Mouse (Mus musculus): Measurements from ENCODE around the gene Mob4. TPM values are rescaled to one million over a fixed set of nuclear protein-coding genes. Genes with fewer than 3 reads are reported as not detected.

Gene Mob4
- polyA plus RNA-seq, 1 experiment, result 19.5 TPM

GRCm38 (mm10) chr1:55167560-55167959, 36.5 kb downstream of the Mob4 start:
- no peak for TF ChIP-seq CEBPB (IDR thresholded peaks at IDR 0.05; ENCODE audit: insufficient read depth, poor library complexity, severe bottlenecking)
- TF ChIP-seq E2F4 (IDR thresholded peaks at IDR 0.05; ENCODE audit: insufficient read depth), result no peak
- no peak for TF ChIP-seq POLR2AphosphoS2 (IDR thresholded peaks at IDR 0.05; ENCODE audit: insufficient read length, low read depth)
- no peak for TF ChIP-seq TCF3 (IDR thresholded peaks at IDR 0.05; ENCODE audit: insufficient read length, low read depth)
- TF ChIP-seq TCF12 (IDR thresholded peaks at IDR 0.05; ENCODE audit: insufficient read depth, poor library complexity, severe bottlenecking), result no peak
- no peak for TF ChIP-seq REST (IDR thresholded peaks at IDR 0.05; ENCODE audit: insufficient read depth, insufficient read length)
- TF ChIP-seq MYOG (IDR thresholded peaks at IDR 0.05; ENCODE audit: control insufficient read depth in 1 of 3, insufficient read depth in 1 of 3, insufficient read length in 2 of 3, low read depth in 2 of 3), result no peak
- TF ChIP-seq USF1 (IDR thresholded peaks at IDR 0.05; ENCODE audit: low read depth), result no peak
- no peak for TF ChIP-seq SRF (IDR thresholded peaks at IDR 0.05; ENCODE audit: control insufficient read depth, insufficient read length, low read depth)
- no peak for TF ChIP-seq POLR2A (IDR thresholded peaks at IDR 0.05; ENCODE audit: insufficient read length, low read depth)
- TF ChIP-seq MYOD1 (IDR thresholded peaks at IDR 0.05; ENCODE audit: control insufficient read depth in 1 of 3, insufficient read length in 2 of 3, low read depth in 2 of 3), result no peak
- H3K36me3 ChIP-seq (ENCODE audit: control insufficient read depth, insufficient read depth), result peaks cover 20% of the 10 kb centered on the region
- no peak overlapping the region for H3K4me2 ChIP-seq (ENCODE audit: low read depth)
- no peak overlapping the region for H3K4me3 ChIP-seq
- no peak overlapping the region for H3ac ChIP-seq (ENCODE audit: control insufficient read depth, insufficient read length)
- no peaks in the 10 kb centered on the region for H3K27me3 ChIP-seq (ENCODE audit: control insufficient read depth, insufficient read depth, insufficient read length)
- H3K79me2 ChIP-seq (ENCODE audit: control insufficient read depth, insufficient read depth), result no peaks in the 10 kb centered on the region

- TF ChIP-seq SRF (IDR thresholded peaks at IDR 0.05; ENCODE audit: control insufficient read depth, insufficient read length, low read depth) (no peak), CEBPB (IDR thresholded peaks at IDR 0.05; ENCODE audit: insufficient read depth, poor library complexity, severe bottlenecking) (no peak), REST (IDR thresholded peaks at IDR 0.05; ENCODE audit: insufficient read depth, insufficient read length) (no peak), POLR2AphosphoS2 (IDR thresholded peaks at IDR 0.05; ENCODE audit: insufficient read length, low read depth) (no peak), E2F4 (IDR thresholded peaks at IDR 0.05; ENCODE audit: insufficient read depth) (no peak), MYOD1 (IDR thresholded peaks at IDR 0.05; ENCODE audit: control insufficient read depth in 1 of 3, insufficient read length in 2 of 3, low read depth in 2 of 3) (no peak), TCF3 (IDR thresholded peaks at IDR 0.05; ENCODE audit: insufficient read length, low read depth) (no peak), POLR2A (IDR thresholded peaks at IDR 0.05; ENCODE audit: insufficient read length, low read depth) (no peak), MYOG (IDR thresholded peaks at IDR 0.05; ENCODE audit: control insufficient read depth in 1 of 3, insufficient read depth in 1 of 3, insufficient read length in 2 of 3, low read depth in 2 of 3) (no peak), MAX (IDR thresholded peaks at IDR 0.05; ENCODE audit: low read depth) (no peak), USF1 (IDR thresholded peaks at IDR 0.05; ENCODE audit: low read depth) (no peak), TCF12 (IDR thresholded peaks at IDR 0.05; ENCODE audit: insufficient read depth, poor library complexity, severe bottlenecking) (no peak)
- no peak overlapping the region for H3ac ChIP-seq (ENCODE audit: control insufficient read depth, insufficient read length)
Observed at GRCm38 (mm10) chr1:55168591-55168990, 37.6 kb downstream of the Mob4 start.

GRCm38 (mm10) chr1:55171361-55172325, 40.6 kb downstream of the Mob4 start:
- TF ChIP-seq MYOD1 (IDR thresholded peaks at IDR 0.05; ENCODE audit: control insufficient read depth in 1 of 3, insufficient read length in 2 of 3, low read depth in 2 of 3) (no peak), POLR2AphosphoS2 (IDR thresholded peaks at IDR 0.05; ENCODE audit: insufficient read length, low read depth) (no peak), SRF (IDR thresholded peaks at IDR 0.05; ENCODE audit: control insufficient read depth, insufficient read length, low read depth) (no peak), TCF12 (IDR thresholded peaks at IDR 0.05; ENCODE audit: insufficient read depth, poor library complexity, severe bottlenecking) (no peak), USF1 (IDR thresholded peaks at IDR 0.05; ENCODE audit: low read depth) (no peak), E2F4 (IDR thresholded peaks at IDR 0.05; ENCODE audit: insufficient read depth) (no peak), MAX (IDR thresholded peaks at IDR 0.05; ENCODE audit: low read depth) (no peak)
- Histone ChIP-seq H3K4me2 (ENCODE audit: low read depth) (no peak overlapping the region), H3K36me3 (ENCODE audit: control insufficient read depth, insufficient read depth) (peaks cover 20% of the 10 kb centered on the region), H3K27me3 (ENCODE audit: control insufficient read depth, insufficient read depth, insufficient read length) (no peaks in the 10 kb centered on the region), H3K79me2 (ENCODE audit: control insufficient read depth, insufficient read depth) (no peaks in the 10 kb centered on the region), H3ac (ENCODE audit: control insufficient read depth, insufficient read length) (no peak overlapping the region), H3K4me3 (no peak overlapping the region)

More at GRCm38 (mm10) chr1:55168591-55168990, 37.6 kb downstream of the Mob4 start:
- H3K27me3 ChIP-seq (ENCODE audit: control insufficient read depth, insufficient read depth, insufficient read length), result no peaks in the 10 kb centered on the region
- peaks cover 20% of the 10 kb centered on the region for H3K36me3 ChIP-seq (ENCODE audit: control insufficient read depth, insufficient read depth)
- H3K4me3 ChIP-seq, result no peak overlapping the region
- no peaks in the 10 kb centered on the region for H3K79me2 ChIP-seq (ENCODE audit: control insufficient read depth, insufficient read depth)
- no peak overlapping the region for H3K4me2 ChIP-seq (ENCODE audit: low read depth)

- Histone ChIP-seq H3K79me2 (ENCODE audit: control insufficient read depth, insufficient read depth) (no peaks in the 10 kb centered on the region), H3K4me3 (no peak overlapping the region), H3K27me3 (ENCODE audit: control insufficient read depth, insufficient read depth, insufficient read length) (no peaks in the 10 kb centered on the region), H3K36me3 (ENCODE audit: control insufficient read depth, insufficient read depth) (peaks cover 24% of the 10 kb centered on the region), H3K4me2 (ENCODE audit: low read depth) (no peak overlapping the region), H3ac (ENCODE audit: control insufficient read depth, insufficient read length) (no peak overlapping the region)
- no peak for TF ChIP-seq TCF12 (IDR thresholded peaks at IDR 0.05; ENCODE audit: insufficient read depth, poor library complexity, severe bottlenecking)
- TF ChIP-seq MYOD1 (IDR thresholded peaks at IDR 0.05; ENCODE audit: control insufficient read depth in 1 of 3, insufficient read length in 2 of 3, low read depth in 2 of 3), result no peak
Observed at GRCm38 (mm10) chr1:55173720-55174557, 42.9 kb downstream of the Mob4 start.

Measured in myocyte (in vitro differentiated cells).